Mouse (Mus musculus) forebrain, embryonic 11.5 days (tissue): ENCODE data around the gene Cdh23. TPM values are rescaled to one million over a fixed set of nuclear protein-coding genes. Genes with fewer than 3 reads are reported as not detected.
"Not testable (repeated sequence)": the region's sequence is repeated elsewhere in the genome, so short reads cannot be mapped to it uniquely, and the experiment has no call there.

Experiments used
- ATAC-seq: fragments of 200-750 bp; cut with Nextera tagmentation; replicated peaks from 2 replicates; pipeline ENCODE4 v1.8.0; 2017; ENCODE audit warnings: moderate TSS enrichment; ENCODE audit not compliant: low FRiP score
- DNase-seq: peaks from one replicate; pipeline ENCODE4 v3.0.0-alpha.2; 2017; ENCODE audit warnings: low spot score
- H3K27ac ChIP-seq: fragments of 300-500 bp; sonication (generic); 2 replicates; pipeline ENCODE4 v1.5.1; 2014; ENCODE audit warnings: low read depth, low read length
- H3K27me3 ChIP-seq: fragments of 300-500 bp; sonication (generic); 2 replicates; pipeline ENCODE4 v1.6.1; 2014; ENCODE audit warnings: mild to moderate bottlenecking, low read length, mixed read lengths; ENCODE audit not compliant: control insufficient read depth, insufficient read depth
- H3K36me3 ChIP-seq: fragments of 300-500 bp; sonication (generic); 2 replicates; pipeline ENCODE4 v1.6.1; 2014; ENCODE audit warnings: mild to moderate bottlenecking, low read length, moderate library complexity, mixed read lengths; ENCODE audit not compliant: control insufficient read depth, insufficient read depth
- H3K4me1 ChIP-seq: fragments of 300-500 bp; sonication (generic); replicated peaks from 2 replicates; pipeline ENCODE4 v1.6.1; 2014; ENCODE audit warnings: low read length, mixed read lengths; ENCODE audit not compliant: control insufficient read depth, insufficient read depth
- H3K4me2 ChIP-seq: fragments of 300-500 bp; sonication (generic); 2 replicates; pipeline ENCODE4 v1.6.1; 2014; ENCODE audit warnings: low read depth, mild to moderate bottlenecking, low read length, moderate library complexity, mixed read lengths; ENCODE audit not compliant: severe bottlenecking
- H3K4me3 ChIP-seq: fragments of 300-500 bp; sonication (generic); 2 replicates; pipeline ENCODE4 v1.5.1; 2014; ENCODE audit warnings: low read depth, low read length
- H3K9ac ChIP-seq: fragments of 300-500 bp; sonication (generic); 2 replicates; pipeline ENCODE4 v1.6.1; 2014; ENCODE audit warnings: low read length
- H3K9me3 ChIP-seq: fragments of 300-500 bp; sonication (generic); 2 replicates; pipeline ENCODE4 v1.6.1; 2016; ENCODE audit warnings: low read length, mixed read lengths; ENCODE audit not compliant: control insufficient read depth
- WGBS: fragments of 180-500 bp; shearing (Covaris S2); extraction: QIAGEN DNeasy Blood & Tissue Kit; methylation state at CpG from one replicate; pipeline ENCODE4 v1.1.7; 2014; 5-methylcytosine and 5-hydroxymethylcytosine counted together
- polyA plus RNA-seq: library from polyadenylated mRNA; unstranded; fragments of >200 nt; fragmentation: Nextera tagmentation; extraction: Ambion mirVana; gene quantifications from 2 replicates; pipeline ENCODE4 v1.2.1, GENCODE M21; 2014

The Cdh23 gene
- 0.36 and 0.43 TPM in 2 replicates for polyA plus RNA-seq

DNA sequence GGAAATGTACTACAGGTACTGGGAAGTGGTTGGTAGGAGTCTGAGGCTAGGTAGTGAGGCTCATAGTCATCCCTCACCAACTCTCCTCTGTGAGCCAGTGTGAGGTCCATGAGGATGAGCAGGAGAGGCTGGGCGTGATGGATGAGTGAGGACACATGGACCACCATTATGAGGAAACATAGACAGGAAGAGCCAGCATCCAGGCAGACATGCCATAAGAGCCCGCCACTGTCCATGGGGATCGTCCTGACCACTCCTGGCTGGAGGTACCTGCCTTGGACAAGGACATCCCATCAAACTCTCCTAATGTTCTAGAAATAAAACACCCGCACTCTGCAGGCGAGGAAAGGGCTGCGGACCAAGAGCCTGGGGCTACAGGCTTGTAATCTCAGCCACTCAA, at the start of gene Cdh23:
Cdh23 (minus strand) TSS at position 101 of the 400 bp plus-strand sequence.
- DNase-seq: no peak
- no peak for ATAC-seq
- Histone ChIP-seq H3K36me3 (no peaks in the 10 kb centered on the region), H3K4me2 (no peak within 1 kb of the TSS), H3K27ac (no peak within 1 kb of the TSS), H3K9me3 (no peaks in the 10 kb centered on the region), H3K27me3 (0 out of 2 replicates have a peak, but pooled peaks cover 2% of the 10 kb centered on the region), H3K4me1 (no peaks in the 10 kb centered on the region), H3K4me3 (no peak within 1 kb of the TSS), H3K9ac (no peak within 1 kb of the TSS)
- 82% methylated on average over 6 of the region's 6 CpGs for WGBS

DNA sequence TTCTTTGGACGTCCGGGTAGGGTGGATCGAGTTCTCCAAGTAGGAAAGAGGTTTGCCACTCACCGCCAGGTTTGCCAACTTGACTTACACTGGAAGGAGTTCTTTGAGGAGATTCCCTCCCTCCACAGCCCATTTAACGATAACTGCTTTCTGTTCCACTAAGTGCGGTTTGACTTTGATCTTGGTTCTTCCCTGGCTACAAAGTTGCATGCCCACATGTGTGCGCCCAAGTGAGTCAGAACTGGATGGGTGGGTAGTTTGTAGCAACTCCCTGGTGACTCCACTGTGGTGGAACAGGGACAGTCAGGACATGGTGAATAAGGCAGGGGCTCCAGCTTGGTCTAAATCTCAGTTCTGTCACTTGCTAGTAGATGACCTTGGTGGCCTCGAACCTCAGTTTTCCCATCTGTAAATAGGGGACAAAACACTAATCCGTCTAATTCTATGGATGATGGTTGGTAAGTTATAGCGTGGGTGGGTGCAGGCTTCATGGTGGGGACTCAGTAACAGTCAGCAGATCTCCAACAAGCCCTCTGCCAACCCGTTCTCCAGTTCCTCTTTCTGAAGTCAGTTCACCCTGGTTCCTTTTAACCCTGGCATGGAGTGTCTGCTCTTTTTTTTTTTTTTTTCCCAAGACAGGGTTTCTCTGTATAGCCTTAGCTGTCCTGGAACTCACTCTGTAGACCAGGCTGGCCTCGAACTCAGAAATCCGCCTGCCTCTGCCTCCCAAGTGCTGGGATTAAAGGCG, 48.4 kb upstream of the Cdh23 start:
- Histone ChIP-seq H3K4me1 (no peaks in the 10 kb centered on the region), H3K36me3 (no peaks in the 10 kb centered on the region), H3K27me3 (no peaks in the 10 kb centered on the region), H3K4me2 (no peak overlapping the region), H3K4me3 (no peak overlapping the region), H3K9ac (no peak overlapping the region), H3K27ac (no peak overlapping the region), H3K9me3 (no peaks in the 10 kb centered on the region)
- no peak for DNase-seq
- ATAC-seq: no peak
- 92% methylated on average over 14 of the region's 14 CpGs for WGBS

- no peak for ATAC-seq
- no peaks in the 10 kb centered on the region for H3K4me1 ChIP-seq
- H3K4me3 ChIP-seq: no peak overlapping the region
- no peaks in the 10 kb centered on the region for H3K9me3 ChIP-seq
- no peaks in the 10 kb centered on the region for H3K36me3 ChIP-seq
- no peak overlapping the region for H3K4me2 ChIP-seq
- H3K27me3 ChIP-seq: no peaks in the 10 kb centered on the region
- H3K9ac ChIP-seq: no peak overlapping the region
- DNase-seq: no peak
- 63% methylated on average over 9 of the region's 9 CpGs for WGBS
- no peak overlapping the region for H3K27ac ChIP-seq
Measured at GRCm38 (mm10) chr10:60743681-60744080, 47.4 kb upstream of the Cdh23 start.

DNA sequence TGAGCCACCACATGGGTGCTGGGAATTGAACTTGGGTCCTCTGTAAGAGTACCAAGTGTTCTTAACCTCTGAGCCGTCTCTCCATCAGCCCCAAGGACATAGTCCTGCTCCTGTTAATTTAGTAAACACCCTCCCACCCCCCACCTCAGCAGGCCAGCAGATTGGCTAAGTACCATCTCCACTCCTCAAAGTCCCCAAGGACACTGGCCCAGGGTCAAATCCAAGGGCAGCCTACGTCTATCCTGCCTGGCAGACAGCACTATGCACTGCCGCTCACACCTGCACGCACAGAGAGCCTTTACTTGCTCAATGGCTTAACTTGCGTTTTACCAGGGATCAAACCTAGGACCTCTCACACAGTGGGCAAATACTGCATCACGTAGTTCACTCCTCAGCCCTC, 46.7 kb upstream of the Cdh23 start:
- H3K36me3 ChIP-seq: no peaks in the 10 kb centered on the region
- no peak for ATAC-seq
- H3K4me1 ChIP-seq: no peaks in the 10 kb centered on the region
- no peak overlapping the region for H3K4me3 ChIP-seq
- H3K4me2 ChIP-seq: no peak overlapping the region
- no peaks in the 10 kb centered on the region for H3K9me3 ChIP-seq
- DNase-seq: no peak
- H3K27me3 ChIP-seq: no peaks in the 10 kb centered on the region
- H3K9ac ChIP-seq: no peak overlapping the region
- 83% methylated on average over 6 of the region's 6 CpGs for WGBS
- no peak overlapping the region for H3K27ac ChIP-seq

DNA sequence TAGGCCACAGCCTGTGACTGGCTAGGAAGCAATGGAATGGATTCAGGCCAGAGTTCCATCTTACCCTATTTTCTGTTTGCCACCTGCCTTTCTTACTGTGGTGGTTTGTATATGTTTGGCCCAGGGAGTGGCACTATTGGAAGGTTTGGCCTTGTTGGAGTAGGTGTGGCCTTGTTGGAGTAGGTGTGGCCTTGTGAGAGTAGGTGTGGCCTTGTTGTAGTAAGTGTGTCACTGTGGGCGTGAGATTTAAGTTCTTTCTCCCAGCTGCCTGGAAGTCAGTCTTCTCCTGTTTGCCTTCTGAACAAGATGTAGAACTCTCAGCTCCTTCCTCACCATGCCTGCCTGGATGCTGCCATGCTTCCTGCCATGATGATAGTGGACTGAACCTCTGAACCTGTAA, 46.0 kb upstream of the Cdh23 start:
- not testable (repeated sequence) for H3K9ac ChIP-seq, H3K27me3 ChIP-seq, H3K9me3 ChIP-seq, H3K36me3 ChIP-seq, H3K4me3 ChIP-seq, ATAC-seq, H3K4me1 ChIP-seq, H3K4me2 ChIP-seq, H3K27ac ChIP-seq, DNase-seq
- WGBS: 80% methylated on average over 1 of the region's 1 CpGs

DNA sequence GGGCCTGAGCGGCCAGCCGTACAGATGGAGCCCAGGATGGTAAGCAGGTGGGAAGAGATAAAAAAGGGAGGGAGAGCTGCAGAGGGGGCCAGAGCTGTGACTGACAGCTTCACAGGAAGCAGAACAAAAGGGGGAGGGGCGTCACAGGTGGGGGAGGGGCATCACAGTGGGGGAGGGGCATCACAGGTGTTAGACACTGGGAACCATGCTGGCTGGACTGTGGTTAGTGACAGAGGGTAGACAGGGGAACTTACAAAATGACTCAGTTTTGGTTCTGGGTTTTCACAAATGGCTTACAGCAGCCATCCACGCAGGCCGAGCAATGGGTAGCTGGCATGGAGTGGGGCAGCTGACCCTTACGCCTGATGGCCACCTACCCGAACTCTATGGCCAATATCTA, 45.1 kb upstream of the Cdh23 start:
- H3K4me1 ChIP-seq: no peaks in the 10 kb centered on the region
- H3K9ac ChIP-seq: no peak overlapping the region
- H3K36me3 ChIP-seq: no peaks in the 10 kb centered on the region
- no peaks in the 10 kb centered on the region for H3K27me3 ChIP-seq
- H3K9me3 ChIP-seq: no peaks in the 10 kb centered on the region
- no peak overlapping the region for H3K27ac ChIP-seq
- 81% methylated on average over 7 of the region's 7 CpGs for WGBS
- H3K4me2 ChIP-seq: no peak overlapping the region
- DNase-seq (no peak), ATAC-seq (no peak)
- H3K4me3 ChIP-seq: no peak overlapping the region

- H3K36me3 ChIP-seq: no peaks in the 10 kb centered on the region
- 90% methylated on average over 4 of the region's 4 CpGs for WGBS
- ATAC-seq (no peak), DNase-seq (no peak)
- no peaks in the 10 kb centered on the region for H3K27me3 ChIP-seq
- no peaks in the 10 kb centered on the region for H3K9me3 ChIP-seq
- H3K4me2 ChIP-seq: no peak overlapping the region
- H3K27ac ChIP-seq: no peak overlapping the region
- no peaks in the 10 kb centered on the region for H3K4me1 ChIP-seq
- no peak overlapping the region for H3K9ac ChIP-seq
- H3K4me3 ChIP-seq: no peak overlapping the region
Measured at GRCm38 (mm10) chr10:60739619-60740363, 43.5 kb upstream of the Cdh23 start.

DNA sequence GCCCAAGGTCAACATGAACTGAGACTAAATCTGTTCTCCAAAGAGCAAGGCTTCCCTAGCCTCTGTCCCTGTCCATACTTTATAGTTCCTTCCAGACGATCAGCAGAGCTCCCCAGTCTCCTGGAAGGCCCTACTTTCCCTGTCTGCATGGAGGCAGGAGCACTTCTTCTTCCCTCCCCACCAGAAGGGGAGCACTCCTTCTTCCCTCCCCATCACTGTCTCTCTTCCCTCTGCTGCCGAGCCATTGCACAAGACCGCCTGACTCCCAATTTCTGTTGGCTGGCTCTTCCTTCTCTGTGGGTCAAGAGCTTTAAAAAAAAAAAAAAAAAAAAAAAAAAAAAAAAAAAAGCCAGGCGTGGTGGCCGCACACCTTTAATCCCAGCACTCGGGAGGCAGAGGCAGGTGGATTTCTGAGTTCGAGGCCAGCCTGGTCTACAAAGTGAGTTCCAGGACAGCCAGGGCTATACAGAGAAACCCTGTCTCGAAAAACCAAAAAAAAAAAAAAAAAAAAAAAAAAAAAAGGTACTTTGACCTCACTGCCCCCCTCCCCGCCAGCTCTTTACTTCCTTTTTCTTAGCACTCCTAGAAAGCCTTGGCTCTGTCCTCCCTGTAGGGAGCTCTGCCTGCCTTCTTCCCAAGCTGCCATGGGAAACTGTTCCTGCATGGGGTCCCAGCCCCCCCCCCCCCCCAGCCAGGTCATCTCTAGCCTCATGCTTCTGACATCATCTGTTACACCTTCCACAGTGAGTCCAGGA, 41.8 kb upstream of the Cdh23 start:
- Histone ChIP-seq H3K36me3 (no peaks in the 10 kb centered on the region), H3K9ac (no peak overlapping the region), H3K4me3 (no peak overlapping the region), H3K9me3 (no peaks in the 10 kb centered on the region), H3K27ac (no peak overlapping the region), H3K27me3 (no peaks in the 10 kb centered on the region), H3K4me2 (no peak overlapping the region), H3K4me1 (no peaks in the 10 kb centered on the region)
- no peak for DNase-seq
- no peak for ATAC-seq
- WGBS: 76% methylated on average over 4 of the region's 9 CpGs
